Mouse (Mus musculus) myocyte (in vitro differentiated cells): Measurements from ENCODE around the gene Ogfrl1.

Source experiments
- MYOD1 ChIP-seq, 3 experiments: IDR thresholded peaks; one replicate each; pipeline ENCODE4 v1.6.1; 2011; ENCODE audit warnings: control low read depth in 2 of 3, low read depth in 2 of 3, mild to moderate bottlenecking in 2 of 3, moderate library complexity in 1 of 3; ENCODE audit not compliant: insufficient read length in 2 of 3, control insufficient read depth in 1 of 3
- POLR2A ChIP-seq: IDR thresholded peaks from one replicate; pipeline ENCODE4 v1.6.1; 2011; ENCODE audit warnings: low read depth, mild to moderate bottlenecking, control low read depth, moderate library complexity; ENCODE audit not compliant: insufficient read length
- TCF12 ChIP-seq: IDR thresholded peaks from one replicate; pipeline ENCODE4 v1.6.1; 2011; ENCODE audit warnings: mild to moderate bottlenecking, control low read depth; ENCODE audit not compliant: poor library complexity, insufficient read depth, severe bottlenecking

GRCm38 (mm10) chr1:23335050-23335449 lies 62.5 kb downstream of the Ogfrl1 start:
- TF ChIP-seq POLR2A (no peak), TCF12 (no peak), MYOD1 (IDR thresholded peaks at IDR 0.05; ENCODE audit: control insufficient read depth in 1 of 3, insufficient read length in 2 of 3, low read depth in 2 of 3) (no peak)
